Comparison of ENCODE assay signal across 17 mouse cellular contexts in the genomic region with DNA sequence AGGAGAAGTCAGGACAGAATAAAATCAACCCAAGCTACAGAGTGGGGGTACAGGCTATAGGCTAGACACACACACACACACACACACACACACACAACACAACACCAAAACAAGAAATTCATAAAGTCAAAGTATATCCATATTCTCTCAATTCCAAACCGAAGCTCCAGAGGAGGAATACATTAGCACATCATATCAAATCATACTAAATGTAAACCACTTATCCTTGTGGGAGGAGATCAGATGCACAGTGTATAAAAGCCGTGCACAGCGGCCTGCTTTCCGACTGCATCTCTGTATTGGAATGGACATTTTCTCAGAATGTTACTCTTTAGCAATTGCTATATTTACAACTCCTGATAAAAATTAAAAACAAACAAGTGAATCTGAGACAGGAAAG.
"Had no signal": no experiment of that assay in that cellular context is flagged by ENCODE, and none has a peak within 500 bp of the region (broad histone marks: within the 10 kb centered on the region; RNA-seq: fewer than 3 reads in every experiment).

No protein-coding gene starts in this region.

- H3K4me3 ChIP-seq: limb, embryonic 10.5 days; limb, embryonic 13.5 days; liver, embryonic 12.5 days; liver, embryonic 15.5 days; lung, embryonic 15.5 days; megakaryocyte, embryonic 14.5 days; midbrain, embryonic 10.5 days; midbrain, embryonic 13.5 days had no signal

- H3K27ac ChIP-seq: kidney, postnatal 0 days; limb, embryonic 10.5 days; limb, embryonic 13.5 days; liver, embryonic 12.5 days; liver, embryonic 15.5 days; lung, embryonic 15.5 days; midbrain, embryonic 10.5 days; midbrain, embryonic 13.5 days; stomach, postnatal 0 days had no signal

- ATAC-seq: intestine, postnatal 0 days; liver, embryonic 12.5 days; midbrain, embryonic 13.5 days had no signal

- DNase-seq: kidney, adult 2 months; kidney, postnatal 25 days; liver; lung, adult 18-20 months; lung, postnatal 36 days; thymus, postnatal 25 days had no signal
